Mouse (Mus musculus) cerebellum, adult 11-12 months (tissue): ENCODE measurements at regions not wholly inside any gene's neighbourhood (a gene's known extent, or its start where the extent isn't known, plus 50 kb on each side); places are given as distances from the start of the nearest gene placed in this dataset.

Experiments
- DNase-seq: peaks from one replicate; pipeline ENCODE4 v3.0.0; 2022

GRCm38 (mm10) chr5:118380422-118381293 lies 135.6 kb downstream of the 2410131K14Rik start:
- DNase-seq = no peak

GRCm38 (mm10) chr5:118381294-118381675 lies 136.3 kb downstream of the 2410131K14Rik start:
- DNase-seq = no peak

- DNase-seq = no peak
These were observed 141.1 kb downstream of the 2410131K14Rik start for GRCm38 (mm10) chr5:118386126-118386525.

GRCm38 (mm10) chr5:118388419-118388818 lies 143.4 kb downstream of the 2410131K14Rik start:
- no peak for DNase-seq

GRCm38 (mm10) chr5:118390691-118391373 lies 145.8 kb downstream of the 2410131K14Rik start:
- DNase-seq = no peak

GRCm38 (mm10) chr5:118392932-118393487 lies 148.0 kb downstream of the 2410131K14Rik start:
- no peak for DNase-seq

GRCm38 (mm10) chr5:118394051-118394450 lies 149.0 kb downstream of the 2410131K14Rik start:
- no peak for DNase-seq

GRCm38 (mm10) chr5:118396004-118396725 lies 151.1 kb downstream of the 2410131K14Rik start:
- DNase-seq = no peak

GRCm38 (mm10) chr5:118400926-118401325 lies 155.9 kb downstream of the 2410131K14Rik start:
- no peak for DNase-seq

- no peak for DNase-seq
These were observed 156.1 kb upstream of the Med13l start for GRCm38 (mm10) chr5:118404398-118404797.

GRCm38 (mm10) chr5:118405421-118405820 lies 155.1 kb upstream of the Med13l start:
- no peak for DNase-seq

GRCm38 (mm10) chr5:118407451-118407850 lies 153.0 kb upstream of the Med13l start:
- no peak for DNase-seq

- no peak for DNase-seq
These were observed 152.5 kb upstream of the Med13l start for GRCm38 (mm10) chr5:118407973-118408372.

- no peak for DNase-seq
These were observed 151.7 kb upstream of the Med13l start for GRCm38 (mm10) chr5:118408826-118409225.

GRCm38 (mm10) chr5:118413428-118414282 lies 146.8 kb upstream of the Med13l start:
- DNase-seq = peak; percentile 91

GRCm38 (mm10) chr5:118419344-118420037 lies 141.0 kb upstream of the Med13l start:
- no peak for DNase-seq

- peak; percentile 37 for DNase-seq
These were observed 138.3 kb upstream of the Med13l start for GRCm38 (mm10) chr5:118421884-118422821.

GRCm38 (mm10) chr5:118424177-118424576 lies 136.3 kb upstream of the Med13l start:
- DNase-seq = no peak

GRCm38 (mm10) chr5:118424764-118425568 lies 135.5 kb upstream of the Med13l start:
- peak; percentile 57 for DNase-seq
